ENCODE assay signal across 17 mouse cellular contexts in the genomic region with DNA sequence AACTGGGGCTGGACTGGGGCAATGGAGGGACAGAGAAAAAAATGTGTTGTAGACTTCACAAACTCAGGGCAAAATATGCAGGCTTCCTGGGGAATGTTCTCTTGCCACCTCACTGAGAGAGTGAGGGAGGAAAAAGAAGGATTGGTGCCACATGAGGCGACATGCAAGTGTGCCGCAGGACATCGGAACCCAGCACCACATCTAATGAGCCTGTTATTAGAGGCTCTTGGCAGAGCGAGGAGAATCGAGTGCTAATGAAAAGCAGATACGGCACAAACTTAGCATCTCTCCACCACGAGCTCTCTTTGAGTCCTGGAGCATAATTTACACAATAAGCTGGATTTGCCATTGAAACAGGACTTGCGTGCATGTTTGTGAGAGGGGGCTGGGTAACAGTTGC.
DNase-seq lines count a peak whose midpoint lies in the region; ATAC-seq lines count a peak whose summit lies in the region.
"Had no signal": no experiment of that assay in that cellular context is flagged by ENCODE, and none has a peak within 500 bp of the region (broad histone marks: within the 10 kb centered on the region; RNA-seq: fewer than 3 reads in every experiment).

No protein-coding gene starts in this region.

- H3K27me3 ChIP-seq in embryonic facial prominence, embryonic 12.5 days = no peaks in the 10 kb centered on the region
- H3K27me3 ChIP-seq in forebrain, embryonic 14.5 days (replicated peaks; ENCODE audit: control insufficient read depth, insufficient read depth, low read length) = no peaks in the 10 kb centered on the region
- H3K27me3 ChIP-seq in limb, embryonic 13.5 days = peaks cover 2% of the 10 kb centered on the region; the same call in 1 of the 2 replicates
- H3K27me3 ChIP-seq: limb, embryonic 15.5 days had no signal

- H3K9me3 ChIP-seq in embryonic facial prominence, embryonic 12.5 days = no peaks in the 10 kb centered on the region
- no peaks in the 10 kb centered on the region for H3K9me3 ChIP-seq in forebrain, embryonic 14.5 days (replicated peaks; ENCODE audit: control insufficient read depth, low read length)
- H3K9me3 ChIP-seq in limb, embryonic 13.5 days = no peaks in the 10 kb centered on the region
- H3K9me3 ChIP-seq: limb, embryonic 15.5 days had no signal

- no peak overlapping the region for H3K27ac ChIP-seq in embryonic facial prominence, embryonic 12.5 days
- no peak overlapping the region for H3K27ac ChIP-seq in forebrain, embryonic 14.5 days (ENCODE audit: low read depth, low read length)
- H3K27ac ChIP-seq in limb, embryonic 13.5 days = peak overlapping the region; percentile 44; the same call in 1 of the 2 replicates
- H3K27ac ChIP-seq: heart, adult 2 months; left cerebral cortex, adult 2 months had no signal

- H3K36me3 ChIP-seq in embryonic facial prominence, embryonic 12.5 days = no peaks in the 10 kb centered on the region
- no peaks in the 10 kb centered on the region for H3K36me3 ChIP-seq in forebrain, embryonic 14.5 days (ENCODE audit: control insufficient read depth, insufficient read depth, low read length)
- no peaks in the 10 kb centered on the region for H3K36me3 ChIP-seq in limb, embryonic 13.5 days
- H3K36me3 ChIP-seq: limb, embryonic 15.5 days had no signal

- no peak overlapping the region for H3K9ac ChIP-seq in embryonic facial prominence, embryonic 12.5 days
- H3K9ac ChIP-seq in forebrain, embryonic 14.5 days (ENCODE audit: low read length) = peak overlapping the region; percentile 21; the same call in 1 of the 2 replicates
- H3K9ac ChIP-seq in limb, embryonic 13.5 days = no peak overlapping the region
- H3K9ac ChIP-seq: limb, embryonic 15.5 days had no signal

- H3K4me2 ChIP-seq in embryonic facial prominence, embryonic 12.5 days (replicated peaks) = 0 out of 2 replicates have a peak overlapping the region, but pooled peaks have one; percentile 18
- H3K4me2 ChIP-seq in forebrain, embryonic 14.5 days (ENCODE audit: low read length) = no peak overlapping the region
- H3K4me2 ChIP-seq in limb, embryonic 13.5 days (replicated peaks) = peak overlapping the region; percentile 27
- H3K4me2 ChIP-seq: limb, embryonic 15.5 days had no signal

- 25% methylated on average over 8 of the region's 8 CpGs for WGBS in embryonic facial prominence, embryonic 12.5 days
- WGBS in forebrain, embryonic 14.5 days = 52% methylated on average over 8 of the region's 8 CpGs
- WGBS in limb, embryonic 13.5 days = 14% methylated on average over 8 of the region's 8 CpGs

- DNase-seq in heart, adult 11 months = peak; percentile 31
- no peak for DNase-seq in heart, postnatal 14 days
- DNase-seq in forebrain, embryonic 14.5 days (ENCODE audit: low spot score) = peak; percentile 42
- no peak for DNase-seq in lung, postnatal 36 days
- DNase-seq in right cerebral cortex, postnatal 36 days (ENCODE audit: low spot score in 2 of 2) = no peak
- no peak for DNase-seq in thymus, postnatal 10 days (ENCODE audit: low spot score in 2 of 2)
- DNase-seq: cerebellum, adult 11 months; cerebellum, postnatal 36 days; heart, adult 2 months; lung, postnatal 14 days; spleen, adult 18-20 months had no signal

- intact Hi-C loops in heart, postnatal 14 days (cut with DNase I) = no loop called here

- H3K4me1 ChIP-seq in embryonic facial prominence, embryonic 12.5 days = peaks cover 19% of the 10 kb centered on the region; the same call in 1 of the 2 replicates
- H3K4me1 ChIP-seq in forebrain, embryonic 14.5 days (ENCODE audit: control insufficient read depth, insufficient read depth, low read length) = peaks cover 11% of the 10 kb centered on the region
- peaks cover 40% of the 10 kb centered on the region for H3K4me1 ChIP-seq in limb, embryonic 13.5 days

- ATAC-seq in embryonic facial prominence, embryonic 12.5 days (ENCODE audit: insufficient number of reproducible peaks, insufficient read depth, low FRiP score, low TSS enrichment) = no peak
- ATAC-seq in forebrain, embryonic 14.5 days = peak; percentile 18; the same call in 1 of the 2 replicates
- peak; percentile 52 for ATAC-seq in limb, embryonic 13.5 days (ENCODE audit: low FRiP score, low read depth)

- H3K4me3 ChIP-seq in embryonic facial prominence, embryonic 12.5 days = no peak overlapping the region
- H3K4me3 ChIP-seq in forebrain, embryonic 14.5 days (ENCODE audit: low read depth, low read length) = no peak overlapping the region
- no peak overlapping the region for H3K4me3 ChIP-seq in limb, embryonic 13.5 days
- H3K4me3 ChIP-seq: erythroblast, embryonic 14.5 days; heart, adult 2 months; layer of hippocampus, adult 2 months; left cerebral cortex, adult 2 months; limb, embryonic 15.5 days had no signal

Comparison
In these comparisons a context has a peak if more than half of its experiments do, and no peak if none do; other contexts are left out.
1. DNase-seq: peak in heart, adult 11 months (single experiment) and forebrain, embryonic 14.5 days (single experiment); none in heart, postnatal 14 days (0 of 2), lung, postnatal 36 days (single experiment), right cerebral cortex, postnatal 36 days (0 of 2) and thymus, postnatal 10 days (0 of 2).